Mouse (Mus musculus): Measurements from ENCODE around the gene Gna15.

DNA sequence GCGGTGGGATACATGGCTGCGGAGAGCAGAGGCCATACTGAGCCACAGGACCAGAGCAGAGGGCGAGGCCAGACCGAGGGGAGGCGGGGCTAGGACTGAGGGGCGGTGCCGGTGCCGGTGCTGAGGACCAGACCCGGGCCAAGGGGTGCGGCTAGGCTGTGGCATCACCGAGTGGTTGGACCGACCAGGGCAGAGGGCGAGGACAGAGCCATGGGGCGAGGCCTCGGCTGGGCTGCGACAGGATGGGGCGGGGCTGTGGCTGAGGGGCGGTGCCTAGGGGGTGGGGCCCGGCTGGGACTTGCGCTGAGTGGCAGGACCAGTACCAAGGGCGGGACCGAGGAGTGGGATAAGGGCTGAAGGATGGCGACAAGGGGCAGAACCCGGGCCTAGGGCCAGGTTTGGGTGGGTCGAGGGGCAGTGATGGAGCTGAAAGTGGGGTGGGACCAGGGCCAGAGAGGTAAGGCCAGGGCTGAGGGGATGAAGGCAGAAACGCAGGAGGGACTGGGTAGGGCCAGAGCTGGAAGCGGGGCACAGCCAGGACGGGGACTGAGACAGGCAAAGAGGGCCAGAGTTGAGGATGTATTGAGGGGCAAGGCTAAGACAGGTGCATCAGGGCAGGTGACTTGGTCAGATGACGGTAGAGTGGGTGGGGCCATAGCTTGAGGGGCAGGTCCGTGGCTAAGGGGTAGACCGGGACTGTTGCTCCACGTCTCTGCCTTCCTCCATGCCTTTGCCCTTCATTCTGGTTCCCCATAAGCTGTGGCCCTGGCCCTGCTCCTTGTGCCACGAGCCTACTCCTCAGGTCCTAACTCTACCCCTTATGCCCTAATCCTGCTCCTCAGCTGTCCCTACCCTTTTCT, 59.4 kb downstream of the Gna15 start:
- TF ChIP-seq CTCF (IDR thresholded peaks at IDR 0.05; ENCODE audit: low read depth) (no peak), EP300 (IDR thresholded peaks at IDR 0.05; ENCODE audit: low read depth) (no peak)

Data from liver, postnatal 0 days (tissue).